Mouse (Mus musculus) midbrain, postnatal 0 days (tissue): ENCODE results near the gene Tiam2. TPM values are rescaled to one million over a fixed set of nuclear protein-coding genes. Genes with fewer than 3 reads are reported as not detected.
"Not testable (repeated sequence)": the region's sequence is repeated elsewhere in the genome, so short reads cannot be mapped to it uniquely, and the experiment has no call there.

Experiments used
- ATAC-seq: fragments of 200-750 bp; cut with Nextera tagmentation; 2 replicates; pipeline ENCODE4 v1.8.0; 2017; ENCODE audit warnings: moderate number of reproducible peaks, mild to moderate bottlenecking, moderate TSS enrichment, moderate library complexity; ENCODE audit not compliant: low FRiP score
- DNase-seq: peaks from one replicate; pipeline ENCODE4 v3.0.0-alpha.2; 2015; ENCODE audit warnings: low spot score
- H3K27ac ChIP-seq: fragments of 300-500 bp; sonication (generic); 2 replicates; pipeline ENCODE4 v1.5.1; 2014; ENCODE audit warnings: low read depth, mild to moderate bottlenecking, low read length, mixed read lengths
- H3K27me3 ChIP-seq: fragments of 300-500 bp; sonication (generic); 2 replicates; pipeline ENCODE4 v1.6.1; 2014; ENCODE audit warnings: low read length, control low read depth, mixed read lengths; ENCODE audit not compliant: insufficient read depth
- H3K36me3 ChIP-seq: fragments of 300-500 bp; sonication (generic); 2 replicates; pipeline ENCODE4 v1.6.1; 2014; ENCODE audit warnings: low read length, control low read depth, mixed read lengths; ENCODE audit not compliant: insufficient read depth
- H3K4me1 ChIP-seq: fragments of 300-500 bp; sonication (generic); 2 replicates; pipeline ENCODE4 v1.6.1; 2014; ENCODE audit warnings: mild to moderate bottlenecking, control low read depth, antibody characterized with exemption, low read length, mixed read lengths; ENCODE audit not compliant: insufficient read depth
- H3K4me2 ChIP-seq: fragments of 300-500 bp; sonication (generic); 2 replicates; pipeline ENCODE4 v1.6.1; 2014; ENCODE audit warnings: low read depth, mild to moderate bottlenecking, low read length, mixed read lengths; ENCODE audit not compliant: poor library complexity, severe bottlenecking
- H3K4me3 ChIP-seq: fragments of 300-500 bp; sonication (generic); 2 replicates; pipeline ENCODE4 v1.5.1; 2014; ENCODE audit warnings: low read depth, mild to moderate bottlenecking, low read length, moderate library complexity
- H3K9ac ChIP-seq: fragments of 300-500 bp; sonication (generic); replicated peaks from 2 replicates; pipeline ENCODE4 v1.6.1; 2014; ENCODE audit warnings: mild to moderate bottlenecking, low read length, moderate library complexity, mixed read lengths; ENCODE audit not compliant: poor library complexity, severe bottlenecking
- H3K9me3 ChIP-seq: fragments of 300-500 bp; sonication (generic); 2 replicates; pipeline ENCODE4 v1.6.1; 2016; ENCODE audit warnings: low read length, control low read depth
- CTCF ChIP-seq: IDR thresholded peaks from 2 replicates; pipeline ENCODE4 v1.5.1; 2016; ENCODE audit warnings: antibody characterized with exemption, mild to moderate bottlenecking
- WGBS: fragments of 180-500 bp; shearing (Covaris S2); extraction: QIAGEN DNeasy Blood & Tissue Kit; methylation state at CpG from one replicate; pipeline ENCODE4 v1.1.7; 2014; 5-methylcytosine and 5-hydroxymethylcytosine counted together
- polyA plus RNA-seq: library from polyadenylated mRNA; unstranded; fragments of >200 nt; fragmentation: Nextera tagmentation; extraction: Ambion mirVana; gene quantifications from 2 replicates; pipeline ENCODE4 v1.2.1, GENCODE M21; 2015
- total RNA-seq: library from RNA; depleted of rRNA; stranded (reverse); fragments of >200 nt; gene quantifications from 2 replicates; pipeline ENCODE4 v1.2.3, GENCODE M21; 2014

Tiam2 gene
- total and polyA plus RNA-seq, 2 experiments from 2014 or later = 1.7 to 6.9 TPM

DNA sequence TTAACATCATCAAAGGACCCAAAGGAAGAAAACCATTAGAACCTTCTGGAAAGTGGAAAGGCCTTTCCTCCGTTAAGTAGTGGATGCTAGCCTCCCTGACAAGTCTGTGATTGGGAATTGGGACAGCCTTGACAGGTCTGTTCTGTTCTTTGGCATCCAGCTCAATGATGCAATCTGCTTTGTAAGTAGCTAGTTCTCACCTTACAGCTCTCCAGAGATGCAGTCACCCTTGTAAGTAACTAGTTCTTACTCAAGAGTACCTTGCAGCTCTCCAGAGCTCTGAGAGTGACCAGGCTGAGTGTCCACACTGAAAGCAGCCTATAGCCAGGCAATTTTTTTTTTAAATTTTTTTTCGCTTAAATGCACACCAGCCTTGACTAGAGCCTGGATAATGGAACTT lies 21.4 kb downstream of the Tiam2 start:
- no peak overlapping the region for H3K4me2 ChIP-seq
- DNase-seq = no peak
- no peak overlapping the region for H3K4me3 ChIP-seq
- no peak overlapping the region for H3K9ac ChIP-seq
- no peak overlapping the region for H3K27ac ChIP-seq
- no peaks in the 10 kb centered on the region for H3K27me3 ChIP-seq
- TF ChIP-seq CTCF = no peak
- H3K4me1 ChIP-seq = peaks cover 3% of the 10 kb centered on the region; the same call in 1 of the 2 replicates
- no peaks in the 10 kb centered on the region for H3K36me3 ChIP-seq
- no peaks in the 10 kb centered on the region for H3K9me3 ChIP-seq
- ATAC-seq = no peak
- WGBS = 83% methylated on average over 2 of the region's 2 CpGs

DNA sequence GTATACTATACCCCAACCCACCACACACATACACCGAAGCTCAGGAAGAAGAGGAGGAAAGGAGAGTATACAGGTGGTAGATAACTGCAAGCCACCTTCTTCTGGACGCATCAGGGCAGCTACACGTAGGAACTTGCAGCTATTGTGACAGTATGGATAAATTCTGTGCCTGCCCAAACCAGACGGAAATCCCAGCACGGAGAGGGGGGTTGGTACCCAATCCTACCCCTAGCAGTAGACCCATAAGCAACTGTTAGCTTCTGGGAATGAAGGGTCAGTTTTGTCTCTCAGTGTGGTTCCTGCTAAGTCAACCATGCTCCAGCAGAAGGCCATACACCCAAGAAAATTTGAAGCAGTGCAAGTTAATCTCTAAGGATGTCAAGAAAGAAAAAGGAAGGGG lies 23.0 kb downstream of the Tiam2 start:
- Histone ChIP-seq H3K4me3 (no peak overlapping the region), H3K9me3 (no peaks in the 10 kb centered on the region), H3K36me3 (no peaks in the 10 kb centered on the region), H3K4me2 (no peak overlapping the region), H3K4me1 (peaks cover 3% of the 10 kb centered on the region; the same call in 1 of the 2 replicates), H3K27ac (no peak overlapping the region), H3K9ac (no peak overlapping the region), H3K27me3 (no peaks in the 10 kb centered on the region)
- WGBS = 87% methylated on average over 5 of the region's 5 CpGs
- TF ChIP-seq CTCF = no peak
- no peak for DNase-seq
- no peak for ATAC-seq

GRCm38 (mm10) chr17:3349939-3350338 lies 23.6 kb downstream of the Tiam2 start:
- H3K27ac ChIP-seq = no peak overlapping the region
- no peaks in the 10 kb centered on the region for H3K27me3 ChIP-seq
- no peak for ATAC-seq
- WGBS = 76% methylated on average over 12 of the region's 12 CpGs
- no peak overlapping the region for H3K4me2 ChIP-seq
- H3K4me1 ChIP-seq = peaks cover under 1% of the 10 kb centered on the region; the same call in 1 of the 2 replicates
- no peak for DNase-seq
- no peaks in the 10 kb centered on the region for H3K9me3 ChIP-seq
- no peak overlapping the region for H3K4me3 ChIP-seq
- H3K36me3 ChIP-seq = no peaks in the 10 kb centered on the region
- TF ChIP-seq CTCF = no peak
- no peak overlapping the region for H3K9ac ChIP-seq

DNA sequence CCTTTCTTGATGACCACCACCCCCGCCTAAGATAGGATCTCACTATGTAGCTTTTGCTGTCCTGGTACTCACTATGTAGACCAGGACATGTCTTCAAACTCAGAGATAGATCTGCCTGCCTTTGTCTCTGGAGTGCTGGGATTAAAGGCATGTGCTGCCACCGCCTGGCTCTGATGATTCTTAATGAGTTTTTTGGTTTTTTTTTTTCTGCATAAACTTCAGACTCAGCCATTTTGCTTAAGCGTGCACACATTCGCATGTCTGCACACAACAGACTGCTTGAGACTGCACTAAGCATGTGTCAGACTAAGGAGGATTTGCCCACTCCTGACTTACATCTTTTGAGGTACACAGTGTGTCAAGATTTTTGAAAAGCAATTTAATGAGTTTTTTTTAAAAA lies 24.0 kb downstream of the Tiam2 start:
- Histone ChIP-seq H3K36me3 (no peaks in the 10 kb centered on the region), H3K27me3 (no peaks in the 10 kb centered on the region), H3K9me3 (no peaks in the 10 kb centered on the region), H3K9ac (no peak overlapping the region), H3K4me2 (no peak overlapping the region), H3K4me3 (no peak overlapping the region), H3K4me1 (no peaks in the 10 kb centered on the region; the same call in 1 of the 2 replicates), H3K27ac (no peak overlapping the region)
- ATAC-seq (no peak), DNase-seq (no peak)
- TF ChIP-seq CTCF = no peak
- WGBS = 81% methylated on average over 4 of the region's 4 CpGs

GRCm38 (mm10) chr17:3351668-3352067 lies 25.3 kb downstream of the Tiam2 start:
- DNase-seq (no peak), ATAC-seq (no peak)
- H3K4me3 ChIP-seq = no peak overlapping the region
- H3K27me3 ChIP-seq = no peaks in the 10 kb centered on the region
- TF ChIP-seq CTCF = no peak
- no peak overlapping the region for H3K27ac ChIP-seq
- H3K9ac ChIP-seq = no peak overlapping the region
- H3K9me3 ChIP-seq = no peaks in the 10 kb centered on the region
- no peak overlapping the region for H3K4me2 ChIP-seq
- WGBS = 56% methylated on average over 4 of the region's 4 CpGs
- no peaks in the 10 kb centered on the region; the same call in 1 of the 2 replicates for H3K4me1 ChIP-seq
- H3K36me3 ChIP-seq = no peaks in the 10 kb centered on the region

- ATAC-seq, H3K4me3 ChIP-seq: not testable (repeated sequence)
- WGBS = 98% methylated on average over 7 of the region's 10 CpGs
Measured at GRCm38 (mm10) chr17:3353141-3353540, 26.8 kb downstream of the Tiam2 start.

More at GRCm38 (mm10) chr17:3353141-3353540, 26.8 kb downstream of the Tiam2 start:
- H3K4me2 ChIP-seq, H3K9ac ChIP-seq, H3K27ac ChIP-seq, H3K36me3 ChIP-seq, H3K9me3 ChIP-seq, H3K4me1 ChIP-seq, H3K27me3 ChIP-seq, DNase-seq: not testable (repeated sequence)
